Comparison of ENCODE assay signal across 8 mouse cellular contexts in the genomic region with DNA sequence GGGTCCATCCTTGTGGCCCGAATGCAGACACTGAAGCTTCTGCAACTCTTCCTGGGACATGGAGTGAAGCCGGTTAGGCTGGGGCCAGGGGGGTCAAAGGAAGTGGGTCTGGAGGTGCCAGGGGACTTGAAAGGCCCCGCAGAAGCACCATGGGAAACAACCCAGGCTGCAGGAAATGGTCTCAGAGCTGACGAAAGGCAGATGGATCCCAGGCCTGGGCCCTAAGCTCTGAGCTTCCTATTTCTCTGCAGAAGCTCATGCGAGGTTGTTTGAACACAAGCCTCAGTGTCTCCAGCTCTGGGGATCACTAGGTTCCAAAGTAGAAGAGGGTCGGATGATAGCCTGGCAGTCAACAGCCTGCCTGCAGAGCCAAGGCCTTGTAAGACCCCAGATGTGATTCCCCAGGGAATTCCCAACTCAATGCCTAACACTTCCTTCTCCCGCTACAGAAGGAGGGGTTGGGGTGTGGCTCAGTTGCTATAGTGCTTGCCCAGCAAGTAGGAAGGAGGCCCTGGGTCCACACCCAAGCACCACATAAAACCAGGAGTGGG.
DNase-seq lines count a peak whose midpoint lies in the region; ATAC-seq lines count a peak whose summit lies in the region.
"Had no signal": no experiment of that assay in that cellular context is flagged by ENCODE, and none has a peak within 500 bp of the region (broad histone marks: within the 10 kb centered on the region; RNA-seq: fewer than 3 reads in every experiment).

No protein-coding gene starts in this region.

- no peak overlapping the region for H3K4me2 ChIP-seq in intestine, embryonic 14.5 days (ENCODE audit: low read length)

- DNase-seq in thymus, postnatal 0 days (ENCODE audit: low spot score) = peak; percentile 49
- no peak for DNase-seq in thymus, postnatal 10 days (ENCODE audit: low spot score in 2 of 2)
- peak; percentile 15 for DNase-seq in heart, adult 8-10 months (ENCODE audit: low spot score)
- DNase-seq in intestine, embryonic 14.5 days (ENCODE audit: low spot score) = peak; percentile 73
- no peak for DNase-seq in cerebellum, postnatal 36 days
- no peak for DNase-seq in c-Kit-positive CD71-positive TER-119-positive erythroid progenitor cells, embryonic 14.5 days (ENCODE audit: low spot score)
- DNase-seq in kidney, adult 11 months = no peak
- DNase-seq: cerebellum, postnatal 14 days had no signal

- H3K27me3 ChIP-seq in intestine, embryonic 14.5 days (replicated peaks; ENCODE audit: control insufficient read depth, insufficient read depth, low read length) = no peaks in the 10 kb centered on the region

- H3K9me3 ChIP-seq in intestine, embryonic 14.5 days (ENCODE audit: control insufficient read depth, low read length) = no peaks in the 10 kb centered on the region

- peak overlapping the region; percentile 60; the same call in 1 of the 2 replicates for H3K27ac ChIP-seq in intestine, embryonic 14.5 days (ENCODE audit: low read depth)

- no peak overlapping the region for H3K4me3 ChIP-seq in intestine, embryonic 14.5 days (ENCODE audit: low read depth, low read length)

- no peak for ATAC-seq in intestine, embryonic 14.5 days (replicated peaks; ENCODE audit: low FRiP score, low TSS enrichment, low read depth)

- WGBS in intestine, embryonic 14.5 days = 24% methylated on average over 7 of the region's 7 CpGs

- no peak overlapping the region; the same call in 1 of the 2 replicates for H3K9ac ChIP-seq in intestine, embryonic 14.5 days (ENCODE audit: low read length)

- no peaks in the 10 kb centered on the region for H3K36me3 ChIP-seq in intestine, embryonic 14.5 days (ENCODE audit: control insufficient read depth, insufficient read depth, low read length)

- H3K4me1 ChIP-seq in intestine, embryonic 14.5 days (replicated peaks; ENCODE audit: control insufficient read depth, insufficient read depth, low read length) = peaks cover 34% of the 10 kb centered on the region

Comparison
In these comparisons a context has a peak if more than half of its experiments do, and no peak if none do; other contexts are left out.
1. DNase-seq: peak in thymus, postnatal 0 days (single experiment), heart, adult 8-10 months (single experiment) and intestine, embryonic 14.5 days (single experiment); none in thymus, postnatal 10 days (0 of 2), cerebellum, postnatal 36 days (0 of 2), c-Kit-positive CD71-positive TER-119-positive erythroid progenitor cells, embryonic 14.5 days (single experiment) and kidney, adult 11 months (single experiment).